Mouse (Mus musculus) kidney, postnatal 36 days (tissue): ENCODE measurements around the gene Mylpf.

Experiments used
- DNase-seq, 2 experiments: peaks; one replicate each; pipeline ENCODE4 v3.0.0; 2021 to 2022; ENCODE audit warnings: mixed read lengths in 2 of 2

Gene Mylpf

DNA sequence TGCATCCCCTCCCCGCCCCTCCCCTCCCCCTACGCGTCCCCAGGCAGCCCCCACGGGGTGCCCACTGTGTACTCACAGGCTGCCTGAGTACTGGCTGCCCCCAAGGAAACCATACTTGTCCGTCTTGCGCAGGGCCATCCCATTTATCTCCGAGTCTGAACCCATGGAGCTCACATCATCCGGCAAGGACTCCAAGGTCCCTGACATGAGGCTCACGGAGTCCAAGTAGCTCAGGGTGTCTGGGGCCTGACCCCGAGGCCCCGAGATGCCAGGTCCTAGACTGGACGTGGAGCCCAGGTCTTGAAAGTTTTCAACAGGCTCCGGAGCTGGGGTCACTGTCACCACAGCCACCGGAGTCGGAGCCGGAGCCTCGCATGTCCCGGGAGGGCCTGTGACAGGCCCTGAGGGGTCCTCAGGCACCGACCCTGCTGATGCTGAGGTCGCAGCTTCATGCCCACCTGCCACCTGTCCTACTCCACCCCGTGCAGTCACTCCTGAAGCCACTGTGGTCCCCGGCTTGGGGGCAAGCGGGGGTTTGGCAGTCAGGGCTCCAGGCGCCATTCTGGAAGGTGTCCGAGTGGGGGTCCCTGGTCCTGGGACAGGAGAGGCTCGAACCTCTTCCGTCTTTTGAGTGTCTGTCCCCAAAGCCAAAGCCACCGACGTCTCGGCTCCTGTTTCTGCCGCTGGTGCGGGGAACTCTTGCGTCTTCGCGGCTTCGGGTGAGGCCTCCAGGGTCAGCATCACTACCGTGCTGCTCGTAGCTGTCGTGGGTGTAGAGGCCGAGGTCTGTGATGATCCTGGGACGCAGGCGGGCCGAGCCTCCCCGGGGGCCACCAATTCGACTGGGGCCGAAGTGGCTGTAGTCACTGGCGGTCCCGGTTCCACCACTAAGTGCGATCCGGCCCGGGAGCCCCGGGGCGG, 1.1 kb upstream of the Mylpf start:
- peak in 1 of 2 experiments; percentile 30 for DNase-seq

DNA sequence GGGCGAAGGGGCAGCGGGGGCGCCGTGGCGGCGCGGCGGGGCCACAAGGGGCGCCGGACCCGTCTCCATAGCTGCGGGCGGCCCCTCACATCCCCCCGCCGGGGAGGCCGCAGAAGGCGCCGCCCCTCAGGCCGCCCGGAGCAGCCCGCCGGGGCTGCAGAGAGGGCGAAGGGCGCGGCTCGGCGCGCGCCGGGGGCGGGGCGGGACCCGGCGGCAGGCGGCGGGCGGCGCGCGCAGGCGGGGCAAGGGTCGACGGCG, 466 bp upstream of the Mylpf start, which contains the start of gene Tbc1d10b:
Gene Tbc1d10b (minus strand): TSS at position 174 of the 258 bp plus-strand sequence.
- no peak for DNase-seq

DNA sequence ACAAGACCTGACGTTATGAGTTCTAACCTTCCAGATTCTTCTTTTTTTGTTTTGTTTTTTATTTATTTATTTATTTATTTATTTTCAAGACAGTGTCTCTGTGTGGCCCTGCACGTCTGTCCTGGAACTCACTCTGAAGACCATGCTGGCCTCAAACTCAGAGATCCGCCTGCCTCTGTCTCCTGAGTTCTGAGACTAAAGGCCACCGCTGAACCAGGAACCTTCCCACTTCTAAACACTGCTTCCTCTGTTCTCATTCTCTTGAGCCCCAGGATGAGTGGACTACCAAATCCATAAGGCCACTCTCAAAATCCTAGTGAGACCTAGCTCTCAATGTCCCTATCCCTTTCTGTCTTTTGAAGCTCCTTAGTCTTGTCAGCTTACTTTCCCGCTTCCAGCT, 1.2 kb downstream of the Mylpf start:
- DNase-seq: no peak

DNA sequence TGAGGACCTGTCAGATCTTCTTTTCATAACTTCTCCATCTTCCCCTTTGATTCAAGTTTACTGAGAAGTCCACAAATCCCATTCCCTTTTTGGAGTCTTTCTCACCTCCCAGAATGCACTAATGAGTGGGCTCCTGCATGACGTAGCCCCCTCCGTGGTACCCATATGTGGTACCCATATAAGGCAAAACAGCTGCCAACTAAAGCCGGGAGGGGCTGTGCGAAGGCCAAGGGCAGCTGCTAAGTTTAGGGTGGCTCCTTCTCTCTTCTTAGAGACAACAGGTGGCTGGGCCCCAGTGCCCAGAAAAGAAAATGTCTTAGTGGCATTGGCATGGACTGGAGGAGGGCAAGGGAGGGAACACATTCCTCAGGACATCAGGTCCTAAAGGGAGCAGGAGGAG, 1.6 kb downstream of the Mylpf start:
- DNase-seq: no peak

DNA sequence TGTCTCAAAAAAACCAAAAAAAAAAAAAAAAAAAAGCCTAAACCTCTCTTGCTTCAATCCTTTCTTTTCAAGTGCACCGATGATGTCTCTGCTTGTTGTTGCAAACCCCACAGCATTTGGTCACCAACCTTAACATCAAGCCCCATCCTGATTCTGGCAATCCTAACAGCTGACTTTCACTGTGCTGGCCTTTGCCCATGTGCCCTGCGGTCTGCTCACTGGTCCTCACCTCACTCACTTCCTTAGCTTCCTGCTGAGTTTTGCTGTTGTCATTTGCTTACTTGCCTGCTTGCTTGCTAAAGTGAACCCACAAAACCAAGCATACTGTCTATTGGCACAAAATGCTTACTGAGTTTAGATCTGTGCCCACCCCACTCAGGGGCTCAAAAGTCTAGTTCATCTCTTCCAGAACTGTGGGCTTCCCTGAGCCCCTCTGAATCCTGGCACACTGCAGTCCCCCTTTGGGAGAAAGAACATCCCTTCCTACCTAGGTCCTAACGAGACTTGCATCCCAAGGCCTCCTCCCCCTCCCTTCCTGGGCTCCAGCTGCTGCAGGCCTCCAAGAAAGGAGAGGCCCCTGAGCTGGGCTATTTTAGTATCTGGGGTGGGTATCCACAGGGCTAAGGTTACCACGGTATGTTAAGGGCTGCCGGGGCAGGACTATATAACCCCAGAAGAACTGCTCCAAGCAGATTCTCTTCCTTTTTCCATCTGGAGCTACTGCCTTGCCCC, 2.5 kb downstream of the Mylpf start:
- DNase-seq: peak in 1 of 2 experiments; percentile 35

DNA sequence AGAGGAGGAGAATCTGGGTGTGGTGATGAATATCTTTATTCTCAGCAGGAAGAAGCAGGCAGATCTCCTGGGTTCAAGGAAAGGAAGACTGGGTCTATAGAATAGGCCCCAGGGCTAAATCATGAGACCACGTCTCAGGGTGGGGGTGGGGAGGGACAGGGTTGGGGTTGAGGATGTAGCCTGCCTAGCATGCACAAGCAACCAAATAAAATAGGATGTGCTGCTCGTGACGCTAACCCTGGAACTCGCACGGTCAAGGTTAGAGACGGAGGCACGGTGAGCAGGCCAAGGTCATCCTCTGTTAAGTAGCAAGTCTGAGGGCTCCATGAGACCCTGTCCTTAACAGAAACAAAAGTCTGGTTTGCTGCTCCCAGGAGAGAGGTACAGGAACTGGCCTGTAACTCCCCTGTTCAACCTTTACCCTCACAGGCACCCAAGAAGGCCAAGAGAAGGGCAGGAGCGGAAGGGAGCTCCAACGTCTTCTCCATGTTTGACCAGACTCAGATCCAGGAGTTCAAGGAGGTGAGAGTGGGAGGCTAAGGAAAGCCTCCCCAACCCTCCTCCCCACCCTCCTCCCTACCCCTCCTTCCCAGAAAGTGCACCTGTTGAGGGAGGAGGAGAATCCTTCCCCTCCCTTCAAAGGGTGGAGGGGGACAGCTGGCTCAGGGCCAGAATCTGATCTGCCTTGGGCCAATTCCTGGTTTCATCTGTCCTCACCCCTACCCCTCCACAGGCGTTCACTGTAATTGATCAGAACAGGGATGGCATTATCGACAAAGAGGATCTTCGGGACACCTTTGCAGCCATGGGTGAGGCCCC, 4.0 kb downstream of the Mylpf start:
- DNase-seq: no peak

DNA sequence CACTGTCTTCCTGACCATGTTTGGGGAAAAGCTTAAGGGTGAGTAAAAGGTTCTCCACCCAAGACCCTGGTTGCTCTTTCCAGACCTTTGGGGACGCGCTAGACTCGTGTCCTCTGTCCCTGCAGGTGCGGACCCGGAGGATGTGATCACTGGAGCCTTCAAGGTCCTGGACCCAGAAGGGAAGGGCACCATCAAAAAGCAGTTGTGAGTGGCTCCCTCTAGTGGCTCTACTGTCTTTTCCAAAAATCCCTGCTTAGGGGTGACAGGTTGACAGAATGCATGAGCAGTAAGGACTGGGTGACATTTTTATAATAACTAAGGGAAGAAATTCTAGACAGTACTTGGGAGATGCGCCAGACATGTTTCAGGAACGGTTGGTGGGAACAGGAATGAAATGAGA, 4.8 kb downstream of the Mylpf start:
- peak; percentile 46 to 70 for DNase-seq

DNA sequence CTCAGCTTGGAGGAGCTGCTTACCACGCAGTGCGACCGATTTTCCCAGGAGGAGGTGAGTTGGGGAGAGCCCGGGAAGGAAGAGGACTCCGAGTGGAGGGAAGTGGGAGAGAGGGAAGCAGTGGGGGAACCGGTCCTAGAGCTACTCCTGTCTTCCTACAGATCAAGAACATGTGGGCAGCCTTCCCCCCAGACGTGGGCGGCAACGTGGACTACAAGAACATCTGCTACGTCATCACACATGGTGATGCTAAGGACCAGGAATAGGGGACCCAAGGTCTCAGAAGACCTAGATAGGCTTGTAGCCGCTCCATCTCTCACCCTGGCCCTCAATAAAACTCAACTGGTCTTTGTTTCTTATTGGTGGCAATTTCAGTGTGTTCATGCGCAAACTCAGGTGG, 5.2 kb downstream of the Mylpf start:
- no peak for DNase-seq

DNA sequence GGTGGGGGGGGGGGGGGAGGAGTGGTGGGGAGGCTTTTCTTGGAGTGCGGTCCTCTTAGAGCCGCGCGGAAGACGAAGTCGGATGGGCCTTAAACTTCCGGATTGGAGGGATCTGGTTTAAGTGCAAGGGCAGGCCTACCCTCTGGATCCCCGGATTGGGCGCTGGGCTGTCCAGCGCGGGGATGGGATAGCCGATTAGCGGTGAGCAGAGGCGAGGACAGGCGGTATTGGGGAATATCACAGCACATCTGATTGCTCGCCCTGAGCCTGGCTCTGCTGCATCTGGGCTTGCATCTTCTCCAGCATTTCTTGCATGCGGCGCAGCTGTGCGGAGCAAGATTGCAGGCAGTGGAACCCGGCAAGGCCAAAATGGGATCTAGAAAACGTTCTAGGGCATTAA, 5.8 kb downstream of the Mylpf start:
- peak in 1 of 2 experiments; percentile 26 for DNase-seq

DNA sequence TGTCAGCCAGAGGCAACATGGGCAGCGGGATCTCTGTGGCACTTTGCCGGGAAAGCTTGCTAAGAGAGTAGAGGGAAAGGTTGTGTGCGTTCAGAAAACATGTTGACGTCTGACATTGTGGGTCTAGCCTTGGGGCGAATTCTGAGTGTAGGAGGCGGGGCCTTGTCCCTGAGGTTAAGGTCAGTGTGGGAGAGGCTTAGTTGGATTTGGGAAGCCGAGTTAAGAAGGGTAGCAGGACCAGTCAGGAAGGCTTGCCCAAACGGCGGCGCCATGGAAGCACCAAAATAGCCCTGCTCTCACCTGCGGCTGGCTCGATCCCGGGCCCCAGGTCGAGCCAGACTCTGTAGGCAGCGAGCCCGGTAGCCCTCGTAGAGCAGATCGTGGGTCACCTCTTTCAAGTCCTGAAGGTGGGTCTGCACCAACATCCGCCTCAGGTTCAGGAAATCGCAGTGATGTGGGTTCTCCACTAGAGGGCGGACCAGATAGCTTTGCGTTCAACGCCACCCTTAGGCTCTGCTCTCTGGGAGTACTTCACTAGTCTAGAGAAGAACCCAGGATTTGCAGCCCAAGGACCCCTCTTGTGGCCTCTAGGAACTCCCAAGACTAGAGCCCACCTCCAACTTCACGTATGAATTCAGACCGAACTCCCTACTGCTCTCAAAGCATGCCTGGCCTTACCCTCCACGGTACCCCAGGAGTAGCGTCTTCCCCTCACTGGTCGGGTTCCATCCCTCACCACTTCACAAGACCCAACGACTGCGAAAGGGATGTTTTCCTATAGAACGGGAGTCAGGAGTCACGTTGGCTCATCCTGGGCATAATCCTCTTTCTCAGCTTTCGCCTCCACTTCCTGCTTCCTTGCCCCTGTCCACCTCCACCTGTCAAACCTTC, 6.5 kb downstream of the Mylpf start:
- DNase-seq: peak; percentile 73 to 77

DNA sequence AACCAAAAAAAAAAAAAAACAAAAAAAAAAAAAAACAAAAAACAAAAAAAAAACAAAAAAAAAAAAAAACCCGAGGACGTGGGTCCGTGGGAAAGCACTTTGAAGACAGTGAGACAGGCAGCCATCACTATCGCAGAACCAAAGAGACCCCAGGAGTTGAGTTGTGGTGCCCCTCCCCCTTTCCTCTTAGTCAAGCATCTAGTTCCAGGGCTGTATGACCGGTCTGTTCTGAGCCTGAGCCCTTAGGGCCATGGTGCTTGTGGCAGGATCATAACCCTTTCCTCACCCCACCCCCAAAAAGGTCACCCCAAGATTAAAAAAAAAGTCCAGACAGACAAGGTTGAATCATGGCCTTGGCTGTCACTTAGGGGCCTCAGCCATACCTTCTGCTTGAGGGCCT, 7.6 kb downstream of the Mylpf start:
- no peak for DNase-seq

DNA sequence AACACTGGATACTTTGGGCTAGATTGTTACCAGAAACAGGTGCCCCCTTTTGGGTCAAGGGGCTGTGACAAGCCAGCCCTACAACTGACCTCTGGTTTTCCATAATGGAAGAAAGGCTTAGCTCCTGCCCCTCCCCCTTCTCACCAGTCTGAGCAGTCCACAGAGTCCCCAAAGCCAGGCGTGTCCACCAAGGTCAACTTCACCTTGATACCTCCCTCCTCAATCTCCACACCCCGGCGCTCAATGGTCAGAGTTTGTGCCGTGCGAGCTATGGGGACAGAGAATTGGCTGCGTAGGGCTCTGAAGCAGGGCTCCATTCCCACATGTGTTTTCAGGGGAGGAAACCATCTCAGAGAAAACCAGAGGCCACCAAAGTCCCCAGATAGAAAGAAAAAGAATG, 8.8 kb downstream of the Mylpf start:
- DNase-seq: no peak

DNA sequence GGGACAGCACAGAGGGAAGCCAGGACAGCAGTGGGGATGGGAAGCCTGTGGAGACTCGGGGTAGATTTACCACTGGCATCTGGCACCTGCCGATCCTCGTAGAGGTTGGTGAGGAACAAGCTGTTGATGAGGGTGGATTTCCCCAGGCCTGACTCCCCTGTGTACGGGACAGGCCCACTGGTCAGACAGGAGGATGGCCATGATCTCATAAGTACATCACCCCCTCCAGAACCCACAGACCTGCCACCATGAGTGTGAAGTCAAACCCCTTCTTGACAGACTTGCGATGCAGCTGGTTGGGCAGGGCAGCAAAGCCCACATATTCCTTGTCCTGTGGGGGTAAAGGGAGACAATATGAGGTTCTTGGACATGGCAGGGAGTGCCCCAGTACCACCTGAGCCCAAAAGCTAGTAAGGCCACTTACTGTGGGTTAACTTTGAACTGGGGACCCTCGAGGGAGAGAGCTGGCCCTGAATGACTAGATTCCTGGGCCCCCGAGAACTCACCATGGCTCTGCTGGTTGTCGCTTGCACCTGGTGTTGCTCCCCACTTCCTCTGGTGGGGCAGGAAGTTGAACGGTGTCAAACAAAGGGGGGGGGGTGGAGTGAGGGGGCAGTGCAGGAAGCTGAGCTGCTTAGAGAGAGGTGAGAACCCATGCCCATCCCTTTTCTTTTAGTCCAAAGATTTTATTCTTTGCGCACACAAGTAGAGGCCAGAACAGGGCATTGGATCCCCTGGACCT, 9.4 kb downstream of the Mylpf start:
- no peak for DNase-seq

DNA sequence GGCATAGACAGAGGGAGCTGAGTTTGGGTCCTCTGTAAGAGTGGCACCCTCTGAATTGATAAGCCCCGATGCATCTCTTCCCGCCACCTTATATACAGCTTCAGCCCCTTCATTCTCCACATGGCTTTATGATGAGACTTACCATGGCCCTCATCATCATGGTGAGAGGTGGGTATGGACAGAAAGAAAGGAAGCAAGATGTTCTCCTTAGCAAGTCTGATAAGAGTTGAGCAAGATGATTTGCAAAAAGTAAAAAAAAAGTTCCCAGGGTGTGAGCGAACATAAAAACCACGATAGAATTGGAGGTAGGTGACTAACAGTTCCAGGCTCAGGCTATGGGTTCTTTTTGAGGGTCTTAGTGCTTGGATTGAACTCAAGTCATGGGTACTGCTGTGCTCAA, 10.0 kb downstream of the Mylpf start:
- DNase-seq: no peak

DNA sequence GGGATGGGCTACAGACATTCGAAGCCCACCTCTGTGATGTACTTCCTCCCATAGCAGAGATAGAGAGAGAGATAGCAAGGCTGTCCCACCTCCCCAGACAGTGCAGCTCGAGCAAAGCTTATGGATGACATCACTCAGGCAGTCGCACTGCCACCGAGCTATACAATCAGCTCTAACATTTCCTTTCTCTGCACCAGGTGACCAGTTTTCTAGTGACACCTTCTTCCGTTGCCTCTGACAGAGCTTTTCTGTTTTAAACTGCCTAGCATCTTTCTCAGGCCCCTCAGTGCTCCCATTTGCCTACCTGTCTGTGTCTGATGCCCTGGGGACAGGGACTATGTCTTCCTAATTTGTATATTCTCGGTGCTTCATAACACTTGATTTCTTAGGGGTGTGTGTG, 11.8 kb downstream of the Mylpf start:
- no peak for DNase-seq

DNA sequence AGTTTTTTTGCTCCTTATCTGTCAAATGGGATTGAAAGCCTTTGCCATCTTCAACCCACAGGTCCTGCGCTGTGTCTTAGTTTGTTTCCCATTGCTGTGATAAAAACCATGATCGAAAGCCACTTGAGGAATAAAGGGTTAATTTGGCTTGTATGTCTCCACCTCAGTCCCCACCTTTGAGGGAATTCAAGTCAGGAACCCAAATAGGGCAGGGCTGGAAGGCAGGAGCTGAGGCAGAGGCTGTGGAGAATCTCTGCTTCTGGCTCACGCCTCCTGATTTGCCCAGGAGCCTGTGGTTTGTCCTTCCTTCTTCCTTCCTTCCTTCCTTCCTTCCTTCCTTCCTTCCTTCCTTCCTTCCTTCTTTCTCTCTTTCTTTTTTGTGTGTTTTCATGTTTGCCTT, 14.4 kb downstream of the Mylpf start:
- DNase-seq: no peak

DNA sequence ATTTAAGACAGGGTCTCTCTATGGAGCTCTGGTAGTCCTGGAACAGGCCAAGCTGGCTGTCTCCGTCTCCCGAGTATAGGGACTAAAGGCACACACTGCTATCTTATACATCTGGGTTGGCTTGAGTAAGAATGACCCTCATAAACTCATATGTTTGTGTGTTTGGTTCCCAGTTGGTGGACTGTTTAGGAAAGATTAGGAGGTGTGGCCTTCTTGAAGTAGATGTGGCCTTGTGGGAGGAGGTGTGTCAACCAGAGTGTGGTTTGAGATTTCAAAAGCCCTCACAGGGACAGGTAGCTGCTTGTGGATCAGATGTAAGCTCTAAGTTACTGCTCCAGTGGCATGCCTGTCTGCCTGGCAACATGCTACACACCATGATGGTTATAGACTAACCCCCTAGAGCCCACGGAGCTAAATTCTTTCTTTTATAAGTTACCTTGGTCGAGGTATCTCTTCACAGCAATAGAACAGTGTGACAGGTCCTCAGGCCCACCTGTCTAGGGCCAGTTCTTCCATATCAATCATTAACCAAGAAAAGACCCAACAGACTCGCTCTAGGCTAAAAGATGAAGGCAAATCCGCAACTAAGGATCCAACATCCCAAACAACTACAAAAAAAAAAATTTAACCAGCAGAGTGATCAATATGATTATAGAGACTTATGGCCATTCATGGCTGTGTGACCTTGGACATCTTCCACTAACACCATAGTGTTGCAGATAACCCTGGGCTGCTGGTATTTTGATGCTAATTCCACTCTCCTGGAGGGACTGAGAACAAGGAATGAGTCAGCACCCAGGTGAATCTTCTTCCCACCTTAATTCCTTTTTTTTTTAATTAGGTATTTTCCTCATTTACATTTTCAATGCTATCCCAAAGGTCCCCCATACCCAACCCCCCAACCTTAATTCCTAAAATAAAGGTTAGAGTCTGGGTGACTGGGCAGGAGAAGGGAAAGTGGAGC, 15.1 kb downstream of the Mylpf start:
- DNase-seq: no peak

DNA sequence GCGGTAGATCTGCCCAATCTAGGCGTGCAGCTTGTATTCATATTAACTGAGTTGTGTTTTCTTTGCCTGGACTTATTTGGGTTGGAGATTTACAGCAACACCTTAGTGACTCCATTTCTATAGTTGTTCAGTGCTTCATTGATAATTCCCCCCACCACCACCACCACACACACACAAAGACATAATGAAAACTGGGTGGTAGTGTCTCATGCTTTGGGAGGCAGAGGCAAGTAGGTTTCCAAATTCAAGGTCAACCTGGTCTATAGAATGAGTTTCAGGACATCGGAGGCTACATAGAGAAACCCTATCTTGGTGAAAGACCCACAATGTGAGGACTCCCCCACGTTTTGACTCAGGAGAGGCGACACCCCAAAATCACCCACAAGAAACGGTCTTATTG, 15.9 kb downstream of the Mylpf start:
- DNase-seq: no peak

DNA sequence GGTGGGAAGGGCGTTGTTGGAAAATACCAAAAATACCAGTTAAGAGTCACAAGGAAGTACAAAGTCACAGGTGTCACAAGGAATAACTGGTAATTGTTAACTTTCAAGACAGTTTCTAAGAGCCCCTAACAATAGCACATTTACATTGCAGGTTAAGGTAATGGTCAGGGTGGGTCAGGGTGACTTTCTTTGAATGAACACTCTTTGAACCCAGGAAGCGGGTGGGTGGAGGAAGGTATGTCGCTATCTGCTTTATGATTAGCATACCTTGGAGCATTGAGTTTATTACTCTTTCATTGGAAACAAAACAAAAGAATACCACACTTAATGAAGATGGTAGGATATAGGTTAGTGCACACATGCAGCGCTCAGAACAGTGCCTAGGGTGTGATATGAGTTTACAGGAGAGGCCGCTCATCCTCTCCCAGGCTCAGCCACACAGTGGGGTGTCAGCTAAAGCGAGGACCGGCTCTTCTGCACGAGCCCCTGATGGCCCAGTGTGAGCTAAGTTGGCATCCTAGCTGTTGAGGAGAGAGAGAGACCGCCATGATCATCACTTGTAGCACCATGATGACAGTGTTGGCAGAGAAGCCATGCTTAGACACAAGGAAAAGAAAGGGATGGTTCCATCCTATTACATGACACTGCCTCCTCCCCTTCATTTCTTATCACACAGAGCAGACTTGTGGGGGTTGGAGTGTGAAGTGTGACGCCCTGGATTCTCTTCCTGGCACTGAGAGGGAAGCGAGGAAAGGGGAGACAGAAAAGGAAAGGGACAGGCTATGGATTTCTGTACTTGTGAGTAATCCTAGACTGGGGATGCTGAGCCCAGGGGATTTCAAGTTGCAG, 16.7 kb downstream of the Mylpf start:
- DNase-seq: no peak
